Mouse (Mus musculus) bone marrow, adult 2 months (tissue): ENCODE data around the gene Pan3. TPM values are rescaled to one million over a fixed set of nuclear protein-coding genes. Genes with fewer than 3 reads are reported as not detected.

Experiments used
- H3K27ac ChIP-seq: fragments of 200-500 bp; 2 replicates; pipeline ENCODE4 v1.5.1; 2012; ENCODE audit warnings: low read depth, mild to moderate bottlenecking, control low read depth, inconsistent platforms, low read length; ENCODE audit not compliant: control insufficient read depth, poor library complexity, insufficient read depth
- H3K4me1 ChIP-seq: fragments of 200-500 bp; 2 replicates; pipeline ENCODE4 v1.6.1; 2011; ENCODE audit warnings: low read length; ENCODE audit not compliant: control insufficient read depth, insufficient read depth
- H3K4me3 ChIP-seq: fragments of 200-500 bp; replicated peaks from 2 replicates; pipeline ENCODE3; 2011; ENCODE audit warnings: mild to moderate bottlenecking, low read depth, low read length, control low read depth; ENCODE audit not compliant: control insufficient read depth
- CTCF ChIP-seq: fragments of 200-500 bp; IDR thresholded peaks from 2 replicates; pipeline ENCODE4 v1.5.1; 2011; ENCODE audit warnings: low read length, control low read depth; ENCODE audit not compliant: control insufficient read depth, insufficient read depth
- POLR2A ChIP-seq: fragments of 200-500 bp; IDR thresholded peaks from 2 replicates; pipeline ENCODE4 v1.6.1; 2011; ENCODE audit warnings: low read depth, mild to moderate bottlenecking, control low read depth, low read length, borderline replicate concordance; ENCODE audit not compliant: control insufficient read depth
- WGBS: fragments of 180-500 bp; shearing (Covaris S2); methylation state at CpG from one replicate; pipeline ENCODE4 v1.1.7; 2018; 5-methylcytosine and 5-hydroxymethylcytosine counted together
- polyA plus RNA-seq: library from polyadenylated mRNA; stranded (reverse); fragments of >200 nt; gene quantifications from 2 replicates; pipeline ENCODE4 v1.2.4, GENCODE M21; 2011; ENCODE audit warnings: low replicate concordance; ENCODE audit not compliant: missing spikeins, insufficient read depth, insufficient read length

Pan3 gene
- polyA plus RNA-seq, 1 experiment, result 180 TPM

GRCm38 (mm10) chr5:147426048-147426805, 3.7 kb upstream of the Pan3 start:
- Histone ChIP-seq H3K27ac (peak overlapping the region; percentile 12; the same call in 1 of the 2 replicates), H3K4me1 (peaks cover 4% of the 10 kb centered on the region; the same call in 1 of the 2 replicates), H3K4me3 (no peak overlapping the region)
- TF ChIP-seq POLR2A, result no peak
- no peak for TF ChIP-seq CTCF
- 6% methylated on average over 4 of the region's 4 CpGs for WGBS

GRCm38 (mm10) chr5:147430361-147430935, 487 bp downstream of the Pan3 start:
- TF ChIP-seq POLR2A, result no peak
- TF ChIP-seq CTCF, result no peak
- Histone ChIP-seq H3K4me3 (peak overlapping the region; percentile 80), H3K27ac (peak overlapping the region; percentile 100), H3K4me1 (peaks cover 13% of the 10 kb centered on the region)
- under 1% methylated on average over 72 of the region's 91 CpGs for WGBS

- TF ChIP-seq POLR2A (no peak; the same call in 1 of the 2 replicates), CTCF (no peak)
- WGBS, result under 1% methylated on average over 66 of the region's 68 CpGs
- H3K4me1 ChIP-seq, result peaks cover 13% of the 10 kb centered on the region
- H3K4me3 ChIP-seq, result peak overlapping the region; percentile 80
- peak overlapping the region; percentile 100 for H3K27ac ChIP-seq
These were observed 1.2 kb downstream of the Pan3 start for GRCm38 (mm10) chr5:147430936-147431839.

- H3K27ac ChIP-seq, result no peak overlapping the region
- TF ChIP-seq POLR2A, result no peak
- TF ChIP-seq CTCF, result no peak
- H3K4me3 ChIP-seq, result peak overlapping the region; percentile 1
- WGBS, result 42% methylated on average over 8 of the region's 8 CpGs
- H3K4me1 ChIP-seq, result peaks cover 15% of the 10 kb centered on the region
These were observed 3.0 kb downstream of the Pan3 start for GRCm38 (mm10) chr5:147432927-147433326.

- peaks cover 16% of the 10 kb centered on the region for H3K4me1 ChIP-seq
- TF ChIP-seq CTCF (no peak), POLR2A (no peak)
- WGBS, result 2% methylated on average over 4 of the region's 4 CpGs
- no peak overlapping the region for H3K4me3 ChIP-seq
- H3K27ac ChIP-seq, result no peak overlapping the region
These were observed 5.3 kb downstream of the Pan3 start for GRCm38 (mm10) chr5:147435224-147435623.

GRCm38 (mm10) chr5:147435751-147436150, 5.8 kb downstream of the Pan3 start:
- Histone ChIP-seq H3K4me3 (no peak overlapping the region), H3K27ac (no peak overlapping the region), H3K4me1 (peaks cover 16% of the 10 kb centered on the region)
- WGBS, result 31% methylated on average over 2 of the region's 2 CpGs
- no peak for TF ChIP-seq CTCF
- no peak for TF ChIP-seq POLR2A

- peaks cover 16% of the 10 kb centered on the region for H3K4me1 ChIP-seq
- TF ChIP-seq POLR2A (no peak), CTCF (no peak)
- 45% methylated on average over 5 of the region's 5 CpGs for WGBS
- no peak overlapping the region for H3K4me3 ChIP-seq
- no peak overlapping the region for H3K27ac ChIP-seq
These were observed 6.5 kb downstream of the Pan3 start for GRCm38 (mm10) chr5:147436491-147436890.
